In the genomic region with DNA sequence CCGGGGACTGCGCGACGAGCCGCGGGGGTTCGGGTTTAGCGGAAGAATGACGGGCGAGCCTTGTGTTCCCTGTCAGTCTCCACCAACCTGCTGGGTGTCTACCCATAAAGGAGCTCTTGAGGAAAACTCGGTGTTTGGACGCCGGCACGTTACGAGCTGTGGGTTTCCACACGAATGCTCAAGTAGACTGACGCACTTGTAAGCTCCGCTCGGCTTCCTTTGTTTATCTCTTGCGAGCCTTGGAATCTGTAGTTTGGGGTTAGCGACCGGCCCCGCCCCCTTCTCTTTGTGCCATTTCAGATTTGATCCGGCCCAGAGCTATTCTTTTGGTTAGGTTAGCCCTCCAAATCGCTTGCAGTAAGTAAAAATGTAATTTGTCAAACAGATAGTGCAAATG, we compare ENCODE assay signal across 8 mouse cellular contexts. TPM values are rescaled to one million over a fixed set of nuclear protein-coding genes. Genes with fewer than 3 reads are reported as not detected.
DNase-seq lines count a peak whose midpoint lies in the region; ATAC-seq and TF ChIP-seq lines count a peak whose summit lies in the region.

No protein-coding gene starts in this region.

- peak overlapping the region; percentile 84 for H3K9ac ChIP-seq in CH12.LX (ENCODE audit: insufficient read depth, low read depth)
- peak overlapping the region; percentile 82 for H3K9ac ChIP-seq in embryonic facial prominence, embryonic 11.5 days (replicated peaks; ENCODE audit: low read length)
- peak overlapping the region; percentile 81 for H3K9ac ChIP-seq in stomach, postnatal 0 days (ENCODE audit: low read length)

- ATAC-seq in embryonic facial prominence, embryonic 11.5 days (replicated peaks; ENCODE audit: insufficient number of reproducible peaks, low FRiP score, low TSS enrichment, low read depth) = no peak; the same call in 1 of the 2 replicates
- peak; percentile 8; the same call in 1 of the 2 replicates for ATAC-seq in stomach, postnatal 0 days (ENCODE audit: low FRiP score, low TSS enrichment)

- WGBS in embryonic facial prominence, embryonic 11.5 days = under 1% methylated on average over 25 of the region's 25 CpGs
- WGBS in stomach, postnatal 0 days = under 1% methylated on average over 25 of the region's 25 CpGs

- no peak for TF ChIP-seq EP300 in CH12.LX (IDR thresholded peaks at IDR 0.05; ENCODE audit: low read length)
- TF ChIP-seq EP300 in stomach, postnatal 0 days (optimal IDR thresholded peaks at IDR 0.05) = no peak

- peak overlapping the region; percentile 66; the same call in 1 of the 2 replicates for H3K4me2 ChIP-seq in CH12.LX (ENCODE audit: insufficient read depth, low read depth, poor library complexity, severe bottlenecking)
- H3K4me2 ChIP-seq in embryonic facial prominence, embryonic 11.5 days (ENCODE audit: low read depth, low read length) = peak overlapping the region; percentile 42
- H3K4me2 ChIP-seq in stomach, postnatal 0 days (replicated peaks; ENCODE audit: low read depth) = peak overlapping the region; percentile 56

- H3K9me3 ChIP-seq in CH12.LX (replicated peaks; ENCODE audit: low read length) = no peaks in the 10 kb centered on the region
- no peaks in the 10 kb centered on the region for H3K9me3 ChIP-seq in embryonic facial prominence, embryonic 11.5 days (replicated peaks; ENCODE audit: control insufficient read depth, low read length)
- H3K9me3 ChIP-seq in stomach, postnatal 0 days (ENCODE audit: control insufficient read depth, low read length) = no peaks in the 10 kb centered on the region

- TF ChIP-seq CTCF in CH12.LX (conservative IDR thresholded peaks at IDR 0.05 in 1 of 2, IDR thresholded peaks at IDR 0.05 in 1 of 2; ENCODE audit: low read depth in 2 of 2, low read length in 2 of 2) = no peak
- TF ChIP-seq CTCF in stomach, postnatal 0 days (IDR thresholded peaks at IDR 0.05; ENCODE audit: low read depth) = no peak

- dilution Hi-C loops in CH12.LX (cut with MboI; ENCODE audit: extremely low pct_ligation_motif_present, extremely low pct_unique_long_range_greater_than_20kb, low sequenced_read_pairs) = no loop called here

- H3K79me2 ChIP-seq in CH12.LX (replicated peaks; ENCODE audit: control insufficient read depth, extremely low read depth, insufficient read depth, poor library complexity, severe bottlenecking) = peaks cover 18% of the 10 kb centered on the region

- H3K36me3 ChIP-seq in CH12.LX (replicated peaks in 1 of 2; ENCODE audit: control insufficient read depth in 1 of 2, insufficient read depth in 1 of 2, low read length in 1 of 2) = peaks cover 2 to 8% of the 10 kb centered on the region in 2 experiments
- H3K36me3 ChIP-seq in embryonic facial prominence, embryonic 11.5 days (replicated peaks; ENCODE audit: control insufficient read depth, insufficient read depth, low read depth, low read length) = no peaks in the 10 kb centered on the region
- no peaks in the 10 kb centered on the region for H3K36me3 ChIP-seq in stomach, postnatal 0 days (ENCODE audit: control insufficient read depth, insufficient read depth, low read length)

- TF ChIP-seq RAD21 in CH12.LX (IDR thresholded peaks at IDR 0.05; ENCODE audit: low read depth, low read length) = no peak

- peaks cover 0 to 17% of the 10 kb centered on the region in 2 experiments; a peak in 2 of 4 replicates for H3K4me1 ChIP-seq in CH12.LX (ENCODE audit: control insufficient read depth in 1 of 2, insufficient read depth in 2 of 2)
- no peaks in the 10 kb centered on the region for H3K4me1 ChIP-seq in embryonic facial prominence, embryonic 11.5 days (ENCODE audit: control insufficient read depth, insufficient read depth, low read length)
- no peaks in the 10 kb centered on the region for H3K4me1 ChIP-seq in stomach, postnatal 0 days (replicated peaks; ENCODE audit: control insufficient read depth, insufficient read depth)

- H3K27ac ChIP-seq in CH12.LX (ENCODE audit: insufficient read depth, low read depth) = peak overlapping the region; percentile 70
- peak overlapping the region; percentile 91 for H3K27ac ChIP-seq in embryonic facial prominence, embryonic 11.5 days (replicated peaks; ENCODE audit: low read depth, low read length)
- H3K27ac ChIP-seq in stomach, postnatal 0 days (replicated peaks) = peak overlapping the region; percentile 98

- peak; percentile 9 to 16 for DNase-seq in frontal cortex, postnatal 25 days (ENCODE audit: low spot score in 2 of 2)
- no peak for DNase-seq in frontal cortex, postnatal 10 days (ENCODE audit: low spot score in 2 of 2)
- peak; percentile 61 for DNase-seq in CH12.LX (ENCODE audit: extremely low read depth)
- DNase-seq in embryonic facial prominence, embryonic 11.5 days (ENCODE audit: low spot score) = peak; percentile 78
- DNase-seq in induced T-regulatory cell, adult 2 months (ENCODE audit: low read depth) = peak; percentile 83
- DNase-seq in lung, postnatal 10 days = peak; percentile 64
- peak; percentile 68 for DNase-seq in stomach, postnatal 0 days (ENCODE audit: low spot score)
- DNase-seq in right cerebral cortex, postnatal 4 days = no peak

- no peak for TF ChIP-seq POLR2A in CH12.LX (IDR thresholded peaks at IDR 0.05; ENCODE audit: low read depth, low read length)

- in situ Hi-C loops in CH12.LX (cut with MboI; ENCODE audit: low pct_ligation_motif_present, low pct_unique_long_range_greater_than_20kb, low sequenced_read_pairs) = loop anchor here (25.0 kb wide), 1 partner anchor 353 kb away; no protein-coding TSS in a partner anchor

- H3K27me3 ChIP-seq in CH12.LX (replicated peaks) = peaks cover 1% of the 10 kb centered on the region
- H3K27me3 ChIP-seq in embryonic facial prominence, embryonic 11.5 days (ENCODE audit: control insufficient read depth, insufficient read depth, low read length) = no peaks in the 10 kb centered on the region
- H3K27me3 ChIP-seq in stomach, postnatal 0 days (ENCODE audit: control insufficient read depth, insufficient read depth, low read length) = no peaks in the 10 kb centered on the region

- H3K4me3 ChIP-seq in CH12.LX (replicated peaks in 1 of 3; ENCODE audit: low read depth in 2 of 3, low read length in 2 of 3, poor library complexity in 1 of 3) = peak overlapping the region; percentile 82 to 89 (median 85)
- H3K4me3 ChIP-seq in embryonic facial prominence, embryonic 11.5 days (ENCODE audit: low read depth, low read length) = peak overlapping the region; percentile 71
- H3K4me3 ChIP-seq in stomach, postnatal 0 days (ENCODE audit: low read depth, low read length) = peak overlapping the region; percentile 85

TF ChIP-seq in CH12.LX, 34 proteins besides CTCF, POLR2A, EP300 and RAD21:
- peak; percentile 83 for TF ChIP-seq SIN3A (IDR thresholded peaks at IDR 0.05; ENCODE audit: low read length)
- TF ChIP-seq MEF2A (IDR thresholded peaks at IDR 0.05; ENCODE audit: borderline replicate concordance, low read depth, low read length) = 0 out of 2 replicates have a peak, but pooled peaks have one; percentile 10
- TF ChIP-seq CHD1 (IDR thresholded peaks at IDR 0.05; ENCODE audit: low read depth, low read length) = no peak
- TF ChIP-seq MXI1 (IDR thresholded peaks at IDR 0.05; ENCODE audit: low read depth, low read length) = 0 out of 2 replicates have a peak, but pooled peaks have one; percentile 8
TF ChIP-seq in CH12.LX: peak in this region for 3.

RNA-seq across cellular contexts. Expression of gene Avl9, which starts 0.6 kb away (rescaled TPM):
- total RNA-seq in CH12.LX (2012; rRNA removed) = 12.8 and 14.1 TPM in 2 replicates
- total RNA-seq in CH12.LX (2014; rRNA removed) = 20.4 and 23.5 TPM in 2 replicates
- polyA plus RNA-seq in CH12.LX (2012; ENCODE audit: insufficient read length, low read depth) = 11.2 and 13.1 TPM in 2 replicates
- polyA plus RNA-seq in embryonic facial prominence, embryonic 11.5 days (2014; fragmentation: Nextera tagmentation; extraction: Ambion mirVana) = 19.8 and 20.2 TPM in 2 replicates
- 7.5 and 8.1 TPM in 2 replicates for polyA plus RNA-seq in stomach, postnatal 0 days (2015; fragmentation: Nextera tagmentation; extraction: Ambion mirVana)

RNA-seq across cellular contexts. Expression of gene Lsm5, which starts 10.8 kb away (rescaled TPM):
- total RNA-seq in CH12.LX (2012; rRNA removed) = 89.3 and 103 TPM in 2 replicates
- 298 and 357 TPM in 2 replicates for total RNA-seq in CH12.LX (2014; rRNA removed)
- polyA plus RNA-seq in CH12.LX (2012; ENCODE audit: insufficient read length, low read depth) = 80.0 and 98.9 TPM in 2 replicates
- polyA plus RNA-seq in embryonic facial prominence, embryonic 11.5 days (2014; fragmentation: Nextera tagmentation; extraction: Ambion mirVana) = 222 and 263 TPM in 2 replicates
- polyA plus RNA-seq in stomach, postnatal 0 days (2015; fragmentation: Nextera tagmentation; extraction: Ambion mirVana) = 110 and 116 TPM in 2 replicates

Comparison
In these comparisons a context has a peak if more than half of its experiments do, and no peak if none do; other contexts are left out.
1. DNase-seq: peak in frontal cortex, postnatal 25 days (2 of 2), CH12.LX (single experiment), embryonic facial prominence, embryonic 11.5 days (single experiment), induced T-regulatory cell, adult 2 months (single experiment), lung, postnatal 10 days (single experiment) and stomach, postnatal 0 days (single experiment); none in frontal cortex, postnatal 10 days (0 of 2) and right cerebral cortex, postnatal 4 days (single experiment).
2. Peak in every context shown above with its lines, with median percentiles within 50 percentile points of each other: H3K27ac ChIP-seq, H3K4me2 ChIP-seq, H3K4me3 ChIP-seq and H3K9ac ChIP-seq.